Mouse (Mus musculus): ENCODE data around the gene Sept9. TPM values are rescaled to one million over a fixed set of nuclear protein-coding genes. Genes with fewer than 3 reads are reported as not detected.

Sept9 gene
- total RNA-seq, 4 experiments from 2014 or later = 114 to 136 (median 132) TPM

GRCm38 (mm10) chr11:117292446-117292845, 93.0 kb downstream of the Sept9 start:
- DNase-seq = no peak

- no peak for DNase-seq
These were observed 95.8 kb downstream of the Sept9 start for GRCm38 (mm10) chr11:117295266-117295665.

DNA sequence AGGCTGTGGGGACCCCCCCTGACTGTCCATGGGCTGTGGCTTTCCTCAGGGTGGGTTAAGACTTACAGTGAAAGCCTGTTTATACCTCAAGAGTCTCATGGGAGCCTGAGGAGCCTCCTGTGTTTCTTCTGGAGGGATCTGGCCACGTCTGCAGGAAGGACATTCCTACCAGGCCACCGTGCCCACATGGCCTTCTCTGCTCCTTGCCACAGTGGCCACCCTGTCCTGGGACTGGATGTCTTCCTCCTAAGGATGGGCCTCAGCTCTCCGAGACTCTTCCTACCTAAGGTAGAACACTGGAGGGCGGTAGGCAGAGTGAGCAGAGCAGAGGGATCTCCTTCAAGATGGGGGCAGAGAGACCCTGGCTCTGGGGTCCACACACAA, 96.6 kb downstream of the Sept9 start:
- DNase-seq = no peak

- DNase-seq = no peak
These were observed 97.2 kb downstream of the Sept9 start for GRCm38 (mm10) chr11:117296500-117297189.

GRCm38 (mm10) chr11:117297190-117297829, 97.8 kb downstream of the Sept9 start:
- no peak for DNase-seq

DNA sequence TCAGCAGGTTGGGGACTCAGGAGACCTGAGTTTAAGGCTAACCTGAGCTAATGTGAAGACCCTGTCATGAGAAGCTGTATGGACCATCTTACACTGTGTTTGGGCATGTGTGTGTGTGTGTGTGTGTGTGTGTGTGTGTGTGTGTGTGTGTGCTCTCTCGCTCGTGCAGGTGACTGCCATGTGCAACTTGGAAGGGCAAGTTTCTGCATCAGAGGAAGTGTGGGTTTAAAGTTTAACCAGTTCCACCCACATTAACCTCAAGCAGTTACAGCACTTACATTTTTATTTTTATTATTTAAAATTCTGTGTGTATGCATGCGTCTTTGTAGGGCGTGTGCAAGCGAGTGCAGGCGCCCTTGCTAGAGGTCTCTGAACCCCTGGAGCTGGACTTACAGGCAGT, 100.3 kb downstream of the Sept9 start:
- no peak for DNase-seq

GRCm38 (mm10) chr11:117300809-117301208, 101.3 kb downstream of the Sept9 start:
- no peak for DNase-seq

DNA sequence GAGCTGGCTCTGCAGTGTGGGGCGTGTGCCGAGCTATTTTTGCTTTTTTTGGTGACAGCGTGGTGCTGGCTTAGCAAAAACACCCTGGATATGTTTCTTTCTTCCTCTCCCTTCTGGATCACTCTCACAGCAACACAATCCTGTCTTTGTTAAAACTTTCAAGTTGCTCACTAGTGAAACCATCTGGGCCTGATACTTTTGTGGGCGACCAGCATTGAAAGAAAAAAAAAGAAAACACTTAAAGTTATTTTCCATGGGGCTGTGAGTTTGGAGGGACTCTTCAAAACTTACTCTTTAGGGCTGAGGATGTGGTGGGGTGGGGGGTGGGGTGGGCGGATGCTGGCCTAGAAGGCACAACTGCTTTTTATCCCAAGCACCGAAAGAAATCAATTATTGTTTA, 102.3 kb downstream of the Sept9 start:
- no peak for DNase-seq

DNA sequence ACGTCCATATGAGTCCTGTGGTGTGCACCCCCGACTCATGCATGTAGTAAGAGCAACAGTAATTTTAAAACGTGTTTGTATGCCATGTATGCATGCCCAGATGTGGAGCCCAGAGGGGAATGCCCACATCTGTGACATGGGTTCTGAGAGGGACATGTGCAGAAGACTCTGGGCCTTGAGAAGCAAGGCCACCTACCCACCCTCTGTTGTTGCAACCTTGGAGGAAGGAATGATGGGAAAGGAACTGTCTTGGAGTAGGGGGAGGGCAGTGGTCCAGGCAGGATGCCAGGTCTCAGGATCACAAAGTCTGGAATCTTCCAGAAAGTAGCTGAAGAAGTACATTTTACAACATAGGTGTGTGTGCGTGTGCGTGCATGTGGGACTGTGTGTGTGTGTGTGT, 102.9 kb downstream of the Sept9 start:
- DNase-seq = no peak

GRCm38 (mm10) chr11:117305509-117306188, 106.2 kb downstream of the Sept9 start:
- no peak for DNase-seq

DNA sequence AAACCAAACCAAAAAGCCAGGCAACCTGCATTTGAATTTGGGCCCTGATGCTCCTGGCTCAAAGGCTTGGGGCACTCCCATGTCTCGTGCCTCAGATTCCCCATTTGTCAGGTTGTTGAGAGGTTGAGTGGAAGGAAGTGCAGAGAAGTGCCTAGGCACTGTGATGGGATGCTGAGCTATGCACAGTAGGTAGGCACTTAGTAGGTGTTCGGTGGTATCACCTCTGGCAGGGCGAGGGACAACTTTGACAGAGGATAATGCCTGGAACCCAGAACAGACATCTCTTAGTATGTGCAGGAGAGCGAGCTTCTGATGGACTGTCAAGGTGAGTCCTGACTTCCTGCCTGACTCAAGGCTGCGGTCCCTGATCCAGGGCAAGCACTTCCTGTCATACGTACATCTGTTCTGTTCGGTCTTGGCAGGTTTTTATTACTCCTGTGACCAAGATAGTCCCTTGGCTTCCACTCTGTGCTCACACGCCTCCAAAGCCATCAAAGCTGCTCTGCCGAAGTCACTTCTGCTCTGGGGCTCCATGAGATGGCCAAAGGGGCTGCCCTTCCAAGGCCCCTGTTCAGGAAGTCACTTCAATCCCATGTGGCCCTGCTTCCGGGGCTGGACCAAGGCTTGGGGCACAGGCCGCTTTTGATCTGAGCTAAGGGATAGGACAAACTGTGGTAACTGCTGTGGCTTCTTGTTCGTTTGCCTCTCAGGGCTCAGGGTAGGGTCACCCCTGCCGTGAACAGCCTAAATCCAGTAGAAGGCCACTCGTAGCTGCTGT, 107.0 kb downstream of the Sept9 start:
- no peak for DNase-seq

GRCm38 (mm10) chr11:117307895-117308786, 108.7 kb downstream of the Sept9 start:
- DNase-seq = peak; percentile 73

DNA sequence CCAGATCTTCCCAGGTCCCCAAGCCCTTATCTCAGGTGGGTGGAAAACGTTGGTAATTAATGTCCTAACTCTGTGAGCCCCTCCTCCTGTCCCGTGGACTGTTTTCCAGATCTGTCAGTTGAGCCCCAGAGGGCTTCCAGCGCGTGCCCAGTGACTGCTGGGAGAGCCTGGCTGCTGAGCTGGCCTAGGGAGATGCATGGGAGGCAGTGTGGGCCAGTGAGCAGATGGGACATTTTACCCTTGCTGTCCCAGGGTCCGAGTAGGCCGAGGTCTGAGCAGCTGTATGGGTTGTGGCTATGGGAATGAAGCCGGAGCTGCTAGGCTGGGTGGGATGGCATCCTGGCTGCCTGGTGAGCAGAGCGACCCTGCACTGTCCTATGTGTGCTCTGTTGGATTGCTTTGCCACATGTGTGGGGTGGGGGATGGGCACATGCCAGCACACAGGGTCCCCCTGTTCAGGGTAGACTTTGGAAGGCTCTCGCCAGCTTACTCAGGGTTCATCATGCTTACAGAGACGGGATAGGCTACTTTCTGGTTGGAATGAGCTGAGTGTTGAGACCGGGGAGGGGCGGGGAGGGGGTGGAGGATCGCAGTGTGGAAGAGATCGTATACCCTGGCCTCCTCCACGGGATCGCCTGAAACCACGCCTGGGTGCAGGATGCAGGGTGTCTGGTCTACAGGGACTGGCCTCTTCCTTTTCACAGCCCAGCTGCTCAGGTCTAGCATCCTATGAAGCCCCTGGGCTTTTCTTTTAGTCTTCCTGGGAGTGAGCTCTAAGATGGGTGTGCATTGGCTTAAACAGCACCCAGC, 109.9 kb downstream of the Sept9 start:
- DNase-seq = no peak

DNA sequence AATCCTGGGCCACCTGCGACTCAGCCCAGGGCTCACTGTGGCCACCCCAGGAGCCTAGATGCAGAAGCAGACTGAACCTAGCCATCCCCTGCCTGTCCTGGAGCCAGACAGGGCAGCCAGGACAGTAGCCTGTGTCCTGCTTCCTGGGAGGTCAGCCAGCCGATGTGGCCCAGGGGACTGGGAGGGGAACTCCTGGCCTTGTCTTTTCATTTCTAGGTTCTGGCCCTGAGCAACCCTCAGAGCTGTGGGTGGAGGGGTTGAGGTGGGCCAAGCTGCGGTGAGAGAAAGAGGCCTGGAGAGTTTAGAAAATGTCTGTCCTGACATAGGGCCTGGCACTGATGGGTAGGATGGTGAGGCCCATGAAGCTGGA, 110.4 kb downstream of the Sept9 start:
- DNase-seq = no peak

DNA sequence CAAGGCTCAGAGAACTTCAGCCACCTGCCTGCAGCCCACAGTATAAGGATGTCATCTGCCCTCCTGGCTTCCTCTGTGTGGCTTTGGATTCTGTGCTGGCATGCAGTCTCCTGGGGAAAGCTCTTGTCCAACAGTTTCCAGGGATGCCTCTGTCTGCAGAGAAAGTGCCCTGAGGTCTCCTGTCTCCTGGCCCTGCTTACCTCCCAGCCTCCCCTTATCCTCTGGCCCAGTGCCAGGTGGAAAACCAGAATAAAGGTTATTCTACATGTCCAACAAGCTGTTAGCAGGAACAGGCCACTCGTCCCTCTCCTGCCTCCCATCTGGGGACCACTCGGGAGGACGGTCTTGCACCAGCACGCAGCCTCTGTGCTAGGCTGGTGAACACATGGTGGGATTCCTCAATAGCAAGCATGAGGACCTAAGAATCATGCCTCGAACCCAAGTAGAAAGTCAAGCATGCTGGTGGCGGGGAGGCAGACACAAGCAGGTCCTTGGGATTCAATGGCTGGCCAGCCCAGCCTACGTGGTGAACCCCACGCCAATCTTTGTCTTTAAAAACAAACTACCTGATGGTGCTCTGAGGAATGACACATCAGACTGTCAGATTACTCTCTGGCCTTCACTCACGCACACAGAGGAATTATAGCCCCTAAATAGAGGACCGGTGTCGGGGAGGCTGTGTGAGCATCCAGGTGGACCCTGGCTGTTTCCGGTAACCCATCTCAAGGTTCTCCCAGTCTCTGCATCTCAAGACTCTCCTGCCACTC, 111.1 kb downstream of the Sept9 start:
- no peak for DNase-seq

GRCm38 (mm10) chr11:117311127-117311800, 111.8 kb downstream of the Sept9 start:
- peak; percentile 87 for DNase-seq

DNA sequence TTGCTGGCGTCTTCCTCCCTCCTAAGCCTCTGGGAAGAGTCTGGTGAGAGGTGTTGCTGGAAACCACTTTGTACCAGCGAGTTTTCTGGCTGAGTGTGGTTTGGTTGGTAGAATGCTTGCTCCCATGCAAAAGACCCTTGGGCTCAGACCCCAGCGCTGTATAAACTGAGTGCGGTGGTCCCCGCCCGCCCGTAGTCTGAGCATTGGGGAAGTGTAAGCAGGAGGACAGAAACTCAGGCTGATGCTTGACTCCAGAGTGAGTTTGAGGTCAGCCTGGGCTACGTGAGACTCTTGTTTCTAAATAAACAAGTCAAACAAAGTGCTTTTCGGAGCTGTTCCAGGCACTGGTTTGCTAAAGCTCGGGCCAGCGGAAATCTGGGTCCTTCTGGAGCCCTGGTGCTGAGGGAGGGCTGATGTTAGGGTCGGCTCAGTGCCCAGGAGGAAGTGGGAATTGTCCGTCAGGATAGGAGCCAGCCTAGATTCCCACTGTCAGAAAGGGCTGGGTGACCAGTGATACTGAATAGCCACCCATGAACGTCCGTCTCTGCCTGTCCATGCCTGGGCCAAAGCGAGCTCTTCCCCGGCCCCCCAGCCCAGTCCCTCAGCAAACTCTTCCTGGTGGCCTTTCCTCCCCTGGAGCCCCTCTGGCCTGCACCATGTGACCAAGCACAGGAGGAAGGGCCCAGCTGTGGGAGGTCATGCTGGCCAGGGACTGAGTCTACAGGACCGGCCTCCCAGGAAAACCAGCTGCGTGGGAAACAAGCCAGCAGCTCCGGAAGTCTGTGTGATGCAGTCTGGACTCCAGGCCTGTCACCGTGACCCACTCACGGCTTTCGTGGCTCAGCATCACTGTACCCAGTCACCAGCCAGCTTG, 112.8 kb downstream of the Sept9 start:
- DNase-seq = no peak

GRCm38 (mm10) chr11:117312936-117313335, 113.5 kb downstream of the Sept9 start:
- no peak for DNase-seq

DNA sequence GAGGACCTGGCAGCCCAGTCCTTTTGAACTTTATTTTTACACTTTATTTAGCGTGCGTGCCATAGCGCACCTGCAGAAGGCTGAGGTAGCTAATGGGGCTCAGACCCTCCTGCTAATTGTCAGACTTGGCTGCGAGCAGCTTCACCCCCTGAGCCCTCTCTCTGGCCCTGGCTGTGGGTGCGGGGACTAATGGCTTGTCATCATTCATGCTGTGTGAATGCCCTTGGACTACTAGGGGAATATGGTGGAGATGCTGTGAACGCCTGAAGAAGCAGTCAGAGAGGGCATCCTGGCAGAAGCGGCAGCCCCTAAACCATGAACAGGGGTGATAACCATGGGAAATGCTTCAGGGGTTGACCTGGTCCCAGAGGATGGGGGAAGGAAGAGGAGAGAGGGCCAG, 114.0 kb downstream of the Sept9 start:
- no peak for DNase-seq

Data from adrenal gland, adult 8-10 months (tissue).